Mouse (Mus musculus) CD8-positive naive resting alpha-beta T cell, adult 2 months (primary cell): Measurements from ENCODE around the gene Vezf1.

Experiments
- DNase-seq, 2 experiments: peaks; one replicate each; pipeline ENCODE4 v3.0.0; 2022; ENCODE audit warnings: low read depth in 2 of 2, low spot score in 2 of 2

Gene Vezf1

GRCm38 (mm10) chr11:88053821-88054220 lies 14.3 kb upstream of the Vezf1 start:
- DNase-seq: no peak

GRCm38 (mm10) chr11:88054589-88054988 lies 13.5 kb upstream of the Vezf1 start:
- peak; percentile 53 to 74 for DNase-seq

GRCm38 (mm10) chr11:88055777-88056176 lies 12.3 kb upstream of the Vezf1 start:
- no peak for DNase-seq

GRCm38 (mm10) chr11:88057788-88058187 lies 10.3 kb upstream of the Vezf1 start:
- DNase-seq: no peak

GRCm38 (mm10) chr11:88059141-88059540 lies 8.9 kb upstream of the Vezf1 start:
- peak; percentile 45 to 49 for DNase-seq

- no peak for DNase-seq
Measured at GRCm38 (mm10) chr11:88061892-88062625, 6.0 kb upstream of the Vezf1 start.

GRCm38 (mm10) chr11:88065732-88066131 lies 2.3 kb upstream of the Vezf1 start:
- no peak for DNase-seq

GRCm38 (mm10) chr11:88067191-88067585 lies 891 bp upstream of the Vezf1 start:
- DNase-seq: no peak

- DNase-seq: peak; percentile 41 to 45
Measured at GRCm38 (mm10) chr11:88068411-88069245, 549 bp downstream of the Vezf1 start.

GRCm38 (mm10) chr11:88069246-88069570 lies 1.1 kb downstream of the Vezf1 start:
- no peak for DNase-seq

- no peak for DNase-seq
Measured at GRCm38 (mm10) chr11:88070392-88070791, 2.3 kb downstream of the Vezf1 start.

GRCm38 (mm10) chr11:88071113-88071512 lies 3.0 kb downstream of the Vezf1 start:
- no peak for DNase-seq

GRCm38 (mm10) chr11:88073343-88073875 lies 5.3 kb downstream of the Vezf1 start:
- DNase-seq: peak; percentile 54

- DNase-seq: no peak
Measured at GRCm38 (mm10) chr11:88075701-88076100, 7.6 kb downstream of the Vezf1 start.

- DNase-seq: no peak
Measured at GRCm38 (mm10) chr11:88076394-88076793, 8.3 kb downstream of the Vezf1 start.

- no peak for DNase-seq
Measured at GRCm38 (mm10) chr11:88083699-88084098, 15.6 kb downstream of the Vezf1 start.

GRCm38 (mm10) chr11:88086737-88087627 lies 18.9 kb downstream of the Vezf1 start:
- peak; percentile 24 to 46 for DNase-seq

- no peak for DNase-seq
Measured at GRCm38 (mm10) chr11:88089150-88089549, 21.1 kb downstream of the Vezf1 start.

- no peak for DNase-seq
Measured at GRCm38 (mm10) chr11:88090293-88090692, 22.2 kb downstream of the Vezf1 start.

GRCm38 (mm10) chr11:88091949-88092348 lies 23.9 kb downstream of the Vezf1 start:
- peak; percentile 42 to 58 for DNase-seq

- no peak for DNase-seq
Measured at GRCm38 (mm10) chr11:88097173-88097572, 29.1 kb downstream of the Vezf1 start.
